Mouse (Mus musculus) thymus, postnatal 0 days (tissue): ENCODE results near the gene Ccnyl1. TPM values are rescaled to one million over a fixed set of nuclear protein-coding genes. Genes with fewer than 3 reads are reported as not detected.
A peak's percentile ranks its signal among the peaks of the same experiment; 100 is the strongest.

Experiments
- DNase-seq: peaks from one replicate; pipeline ENCODE4 v3.0.0-alpha.2; 2015; ENCODE audit warnings: low spot score
- polyA plus RNA-seq: library from polyadenylated mRNA; unstranded; fragments of >200 nt; fragmentation: Nextera tagmentation; extraction: Ambion mirVana; gene quantifications from 2 replicates; pipeline ENCODE4 v1.2.1, GENCODE M21; 2015

The Ccnyl1 gene
- polyA plus RNA-seq, 1 experiment from 2014 or later, result 2.4 TPM

DNA sequence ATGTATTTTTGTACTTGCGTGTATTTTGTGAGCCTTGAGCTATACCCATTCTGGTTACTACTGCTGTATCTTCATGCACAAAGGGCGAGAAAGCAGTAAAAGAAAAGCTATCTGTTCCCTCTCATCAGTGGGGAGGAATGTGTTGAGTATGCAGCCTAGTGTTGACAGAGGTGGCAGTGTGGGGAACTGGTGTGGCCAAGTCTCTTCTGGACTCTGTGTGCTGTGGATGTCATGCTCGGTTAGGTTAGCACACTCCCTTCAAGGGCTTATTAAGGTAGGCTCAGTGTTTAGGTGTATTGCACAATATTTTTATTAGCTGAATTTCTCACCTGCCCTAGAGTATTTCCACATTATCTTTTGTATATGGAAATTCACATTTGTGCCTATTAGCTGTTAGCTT, 11.5 kb downstream of the Ccnyl1 start:
- no peak for DNase-seq

GRCm38 (mm10) chr1:64705230-64705629, 15.0 kb downstream of the Ccnyl1 start:
- DNase-seq, result peak; percentile 80

GRCm38 (mm10) chr1:64706610-64707009, 16.4 kb downstream of the Ccnyl1 start:
- no peak for DNase-seq

GRCm38 (mm10) chr1:64709891-64710290, 19.6 kb downstream of the Ccnyl1 start:
- peak; percentile 55 for DNase-seq

- no peak for DNase-seq
These were observed 21.9 kb downstream of the Ccnyl1 start for GRCm38 (mm10) chr1:64712006-64712760.

DNA sequence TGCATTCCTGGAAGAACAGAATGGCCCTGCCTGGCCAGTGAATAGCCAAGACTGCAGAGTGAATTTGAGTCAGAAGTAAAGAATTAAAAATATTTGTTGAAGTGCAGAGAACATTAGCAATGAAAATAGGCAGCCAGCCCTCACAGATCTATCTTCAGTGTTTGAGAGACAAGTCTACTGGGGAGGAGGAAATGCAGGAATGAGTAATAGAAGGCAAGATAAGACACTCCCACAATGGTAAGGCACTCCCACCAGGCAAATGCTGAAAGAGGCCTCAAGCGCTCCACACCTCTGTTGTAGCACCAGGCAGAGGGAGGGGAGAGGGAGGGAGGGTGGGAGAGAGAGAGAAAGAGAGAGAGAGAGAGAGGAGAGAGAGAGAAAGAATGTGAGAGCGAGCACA, 25.2 kb downstream of the Ccnyl1 start:
- no peak for DNase-seq

DNA sequence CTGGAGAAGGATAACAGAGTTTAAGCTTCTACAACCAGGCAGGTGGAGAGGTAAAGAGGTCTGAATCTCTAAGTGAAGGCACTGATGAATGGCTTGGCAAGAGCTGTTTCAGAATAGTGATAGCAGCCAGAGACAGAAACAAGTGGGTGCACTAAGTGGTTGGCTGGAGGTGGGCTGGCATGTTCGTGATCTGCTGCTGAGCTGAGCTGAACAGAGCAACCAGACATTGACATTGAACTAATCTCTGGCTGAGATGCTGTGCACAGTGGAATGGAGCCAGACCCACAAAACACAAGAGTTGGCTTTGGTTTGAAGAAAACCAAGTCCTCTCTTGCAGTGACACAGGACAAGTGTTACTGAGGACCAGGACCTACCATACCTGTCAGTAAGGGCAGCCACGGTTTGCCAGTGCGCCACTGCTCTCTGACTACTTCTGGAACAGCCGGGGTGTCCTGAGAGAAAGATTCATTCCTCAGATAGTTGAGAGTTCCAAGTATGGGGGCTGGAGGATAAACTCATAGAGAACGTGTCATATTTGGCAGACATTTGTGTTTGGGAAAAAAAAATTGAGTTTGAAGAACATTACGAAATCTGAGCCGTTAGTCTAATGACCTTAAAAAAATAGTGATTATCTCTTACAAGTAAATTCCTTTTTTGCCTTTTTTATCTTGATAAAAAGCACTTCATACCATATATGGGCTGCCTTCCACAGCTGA, 26.5 kb downstream of the Ccnyl1 start:
- no peak for DNase-seq

DNA sequence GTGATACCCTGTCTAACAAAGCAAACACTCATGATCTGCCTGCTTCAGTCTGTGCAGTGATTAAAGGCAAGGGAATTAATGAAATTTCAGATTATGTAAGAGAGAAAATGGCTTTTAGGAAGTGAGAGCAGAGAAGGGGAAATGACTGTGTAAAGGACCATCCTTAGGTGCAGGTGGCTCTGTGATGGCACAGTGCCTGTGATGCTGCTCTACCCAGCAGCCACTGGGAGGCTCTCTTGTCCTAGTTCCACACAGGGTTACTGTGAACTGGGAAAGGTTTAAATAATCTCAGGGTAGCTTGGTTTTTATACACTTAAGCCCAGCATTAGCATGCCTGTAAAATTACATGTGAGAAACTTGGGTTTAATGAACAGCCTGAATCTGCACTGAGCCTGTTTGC, 27.2 kb downstream of the Ccnyl1 start:
- peak; percentile 68 for DNase-seq

GRCm38 (mm10) chr1:64721034-64721587, 30.9 kb downstream of the Ccnyl1 start:
- DNase-seq, result no peak

- no peak for DNase-seq
These were observed 39.8 kb downstream of the Ccnyl1 start for GRCm38 (mm10) chr1:64730046-64730445.

- no peak for DNase-seq
These were observed 41.2 kb downstream of the Ccnyl1 start for GRCm38 (mm10) chr1:64731341-64732020.

GRCm38 (mm10) chr1:64732161-64732560, 41.9 kb downstream of the Ccnyl1 start:
- no peak for DNase-seq

GRCm38 (mm10) chr1:64732637-64733200, 42.5 kb downstream of the Ccnyl1 start:
- DNase-seq, result no peak

DNA sequence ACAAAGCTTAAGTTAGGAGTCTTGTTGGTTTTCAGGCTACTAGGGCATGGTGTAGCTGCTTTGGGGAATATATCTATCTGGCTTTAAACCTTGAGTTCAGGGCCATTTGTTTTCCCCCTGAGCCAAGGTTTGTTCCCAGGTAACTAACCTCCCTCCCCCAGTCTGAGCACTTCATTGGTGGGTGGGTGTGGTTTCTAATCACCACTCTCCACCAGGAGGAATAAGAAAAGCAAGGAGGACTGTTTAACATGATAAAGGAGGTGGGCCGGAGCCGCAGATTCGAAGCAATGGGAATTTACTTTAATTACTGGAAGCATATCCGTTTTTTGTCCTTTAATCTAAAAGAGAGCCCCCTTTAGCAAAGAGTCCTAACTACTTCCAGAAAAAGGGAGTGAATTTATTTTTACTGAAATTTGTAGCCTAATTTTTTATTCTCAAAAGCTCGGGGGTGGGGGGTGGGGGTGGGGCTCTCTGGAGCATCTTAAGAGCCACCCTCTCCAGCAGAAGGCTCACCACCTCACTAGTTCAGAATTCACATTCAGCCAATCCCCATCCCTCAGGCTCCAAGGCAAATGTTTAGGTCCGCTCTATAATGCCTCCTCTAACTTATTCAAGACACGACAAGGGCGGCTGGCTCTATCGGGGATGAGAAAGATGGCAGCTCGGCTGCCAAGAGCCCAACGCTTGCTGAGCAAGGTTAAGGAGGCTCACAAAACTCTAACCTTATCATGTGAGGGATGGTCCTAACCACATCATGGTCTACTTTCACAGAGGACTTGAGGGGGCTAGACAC, 43.4 kb downstream of the Ccnyl1 start:
- DNase-seq, result no peak

- DNase-seq, result no peak
These were observed 44.8 kb downstream of the Ccnyl1 start for GRCm38 (mm10) chr1:64734771-64735750.

DNA sequence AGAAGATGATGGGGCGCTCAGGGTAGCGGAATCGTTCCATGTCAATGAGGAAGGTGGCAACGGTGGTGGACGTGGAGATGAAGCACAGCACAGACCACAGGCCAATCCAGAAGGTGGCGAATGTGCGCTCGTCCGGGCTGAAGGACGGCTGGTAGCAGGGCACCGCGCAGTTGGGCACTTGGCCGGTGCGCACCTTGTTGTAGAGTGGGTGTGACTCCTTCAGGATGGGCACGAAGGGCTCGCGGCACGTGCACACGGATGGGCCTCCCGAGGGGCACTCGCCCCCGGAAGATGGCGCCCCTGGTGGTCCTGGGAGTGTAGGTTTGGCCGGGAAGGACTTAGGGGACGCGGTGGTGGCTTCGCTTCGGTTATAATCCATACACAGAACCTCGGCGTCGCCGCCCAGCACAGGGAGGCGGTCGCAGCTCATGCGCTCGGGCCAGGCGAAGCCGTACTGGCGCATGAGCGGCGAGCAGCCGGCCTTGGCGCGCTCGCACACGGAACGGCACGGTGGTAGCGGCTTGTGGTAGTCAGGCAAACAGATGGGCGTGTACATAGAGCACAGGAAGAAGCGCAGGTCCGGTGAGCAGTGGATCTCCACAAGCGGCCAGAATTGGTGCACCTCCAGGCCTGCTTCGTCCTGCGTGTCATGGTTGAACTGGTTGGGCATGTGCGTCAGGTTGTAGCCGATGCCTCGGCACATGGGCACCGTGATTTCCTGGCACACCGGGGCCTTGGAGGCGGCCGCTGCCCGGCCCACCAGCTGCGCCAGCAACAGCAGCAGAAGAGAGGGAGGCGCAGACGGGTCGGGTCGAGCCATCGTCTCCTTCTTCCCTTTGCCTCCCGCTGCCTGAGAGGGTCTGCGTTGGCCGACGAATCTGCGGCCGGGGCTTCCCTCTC, 45.8 kb downstream of the Ccnyl1 start:
- peak; percentile 53 for DNase-seq

DNA sequence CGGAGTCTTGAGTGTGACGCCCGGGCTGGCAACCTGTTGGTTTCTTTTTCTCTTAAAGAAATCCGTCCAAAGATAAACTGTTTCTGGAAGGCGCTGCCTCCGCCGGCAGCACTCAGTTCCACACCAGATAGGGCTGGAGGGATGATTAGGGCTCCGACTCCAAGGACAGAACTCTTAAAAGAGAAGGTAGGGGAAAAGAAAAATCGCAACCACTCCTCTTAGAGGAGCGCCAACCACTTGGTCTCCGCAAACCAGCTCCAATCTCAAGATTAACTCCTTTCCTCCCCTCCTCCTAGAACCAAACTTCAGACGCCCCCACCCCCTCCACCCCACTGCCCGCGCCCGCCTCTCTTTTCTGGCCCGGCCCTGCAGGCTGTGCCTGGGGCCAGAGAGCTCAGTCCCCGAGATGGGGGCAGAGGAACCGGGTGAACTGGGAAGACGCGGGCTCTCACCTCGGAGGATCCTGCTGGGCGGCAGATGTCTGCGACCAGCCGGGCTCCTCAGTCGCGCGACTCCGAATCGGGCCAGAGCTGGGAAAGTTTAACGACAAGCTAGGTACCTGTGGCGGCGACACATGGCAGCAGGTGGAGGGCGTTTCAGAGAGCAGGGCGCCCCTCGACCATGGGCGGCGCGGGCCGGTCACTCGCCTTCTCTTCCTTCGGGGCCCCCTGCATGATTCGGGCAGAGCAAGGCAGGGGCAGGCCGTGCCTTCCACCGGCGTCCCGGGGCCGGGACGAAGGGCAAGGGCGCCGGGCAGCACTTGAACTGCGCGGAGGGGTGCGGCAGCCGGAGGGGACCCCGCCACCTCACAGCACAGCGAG, 46.6 kb downstream of the Ccnyl1 start:
- DNase-seq, result peak; percentile 4
